Mouse (Mus musculus) limb, embryonic 15.5 days (tissue): ENCODE measurements around the gene Snx9. TPM values are rescaled to one million over a fixed set of nuclear protein-coding genes. Genes with fewer than 3 reads are reported as not detected.

Experiments
- ATAC-seq: fragments of 200-750 bp; cut with Nextera tagmentation; 2 replicates; pipeline ENCODE4 v1.8.0; 2017; ENCODE audit warnings: low read depth, moderate TSS enrichment; ENCODE audit not compliant: insufficient number of reproducible peaks, low FRiP score, low TSS enrichment
- H3K27ac ChIP-seq: fragments of 300-500 bp; sonication (generic); 2 replicates; pipeline ENCODE4 v1.5.1; 2015; ENCODE audit warnings: moderate library complexity, mild to moderate bottlenecking, inconsistent platforms
- H3K27me3 ChIP-seq: fragments of 300-500 bp; sonication (generic); 2 replicates; pipeline ENCODE4 v1.6.1; 2015; ENCODE audit warnings: inconsistent platforms
- H3K36me3 ChIP-seq: fragments of 300-500 bp; sonication (generic); 2 replicates; pipeline ENCODE4 v1.6.1; 2015; ENCODE audit warnings: inconsistent platforms
- H3K4me1 ChIP-seq: fragments of 300-500 bp; sonication (generic); 2 replicates; pipeline ENCODE4 v1.6.1; 2015; ENCODE audit warnings: inconsistent platforms
- H3K4me2 ChIP-seq: fragments of 300-500 bp; sonication (generic); 2 replicates; pipeline ENCODE4 v1.6.1; 2015; ENCODE audit warnings: mild to moderate bottlenecking, inconsistent platforms
- H3K4me3 ChIP-seq: fragments of 300-500 bp; sonication (generic); 2 replicates; pipeline ENCODE4 v1.5.1; 2015; ENCODE audit warnings: mild to moderate bottlenecking, inconsistent platforms
- H3K9ac ChIP-seq: fragments of 300-500 bp; sonication (generic); 2 replicates; pipeline ENCODE4 v1.6.1; 2015; ENCODE audit warnings: inconsistent platforms
- H3K9me3 ChIP-seq: fragments of 300-500 bp; sonication (generic); 2 replicates; pipeline ENCODE4 v1.6.1; 2016; ENCODE audit warnings: inconsistent platforms
- WGBS: fragments of 180-500 bp; shearing (Covaris S2); methylation state at CpG from one replicate; pipeline ENCODE4 v1.1.7; 2015; 5-methylcytosine and 5-hydroxymethylcytosine counted together
- polyA plus RNA-seq: library from polyadenylated mRNA; unstranded; fragments of >200 nt; fragmentation: Nextera tagmentation; extraction: Ambion mirVana; gene quantifications from 2 replicates; pipeline ENCODE4 v1.2.1, GENCODE M21; 2015

Gene Snx9
- polyA plus RNA-seq, 1 experiment from 2014 or later, result 34.9 TPM

DNA sequence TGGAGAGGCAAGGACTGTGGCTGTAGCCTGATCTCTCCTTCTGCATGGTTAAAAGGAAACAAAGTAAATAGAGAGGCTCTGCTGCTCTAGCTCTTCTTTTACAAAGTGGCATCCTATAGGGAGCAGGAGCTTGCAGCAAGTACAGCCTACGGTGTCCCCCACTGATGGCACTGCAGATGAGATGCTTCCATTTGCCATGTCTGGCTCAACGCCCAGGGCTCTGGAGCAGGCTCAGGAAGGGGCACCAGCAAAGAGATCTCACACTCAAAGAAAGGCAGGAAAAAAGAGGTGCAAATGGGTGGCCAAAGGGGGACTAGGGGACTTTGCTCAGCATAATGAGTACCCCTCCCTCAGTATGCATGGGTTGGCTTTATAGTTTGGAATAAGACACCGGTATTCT lies 7.0 kb upstream of the Snx9 start:
- 85% methylated on average over 3 of the region's 3 CpGs for WGBS
- H3K4me2 ChIP-seq, result no peak overlapping the region
- no peak overlapping the region for H3K27ac ChIP-seq
- H3K9ac ChIP-seq, result no peak overlapping the region
- no peak for ATAC-seq
- H3K27me3 ChIP-seq, result no peaks in the 10 kb centered on the region
- no peak overlapping the region for H3K4me3 ChIP-seq
- H3K36me3 ChIP-seq, result no peaks in the 10 kb centered on the region
- H3K9me3 ChIP-seq, result no peaks in the 10 kb centered on the region
- no peaks in the 10 kb centered on the region for H3K4me1 ChIP-seq

DNA sequence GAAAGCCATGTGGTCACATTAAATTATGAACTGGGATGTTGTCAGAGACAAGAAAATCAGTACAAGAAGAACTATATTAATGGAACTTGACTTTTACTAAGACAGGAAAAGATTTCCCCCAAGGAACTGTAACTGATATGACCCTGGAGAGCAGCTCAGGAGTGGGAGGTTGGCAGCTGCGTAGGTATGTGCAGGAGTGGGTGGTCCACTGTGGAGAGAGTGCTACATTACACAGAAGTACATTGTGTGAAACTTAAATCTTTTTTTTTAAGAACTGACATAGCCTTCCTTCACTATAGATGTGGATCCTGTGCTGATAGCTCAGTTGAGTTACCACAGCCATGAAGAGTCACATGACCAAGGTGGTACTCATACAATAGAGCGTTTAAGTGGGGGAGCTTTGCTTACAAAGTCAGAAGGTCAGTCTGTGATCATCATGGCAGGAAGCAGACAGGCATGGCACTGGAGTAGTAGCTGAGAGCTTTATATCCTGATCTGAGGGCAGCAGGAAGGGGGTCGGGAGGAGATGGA lies 6.3 kb upstream of the Snx9 start:
- H3K27me3 ChIP-seq, result no peaks in the 10 kb centered on the region
- no peak overlapping the region for H3K4me3 ChIP-seq
- no peaks in the 10 kb centered on the region for H3K9me3 ChIP-seq
- H3K9ac ChIP-seq, result no peak overlapping the region
- no peak overlapping the region for H3K27ac ChIP-seq
- 70% methylated on average over 3 of the region's 3 CpGs for WGBS
- no peaks in the 10 kb centered on the region for H3K36me3 ChIP-seq
- ATAC-seq, result no peak
- H3K4me2 ChIP-seq, result no peak overlapping the region
- peaks cover 2% of the 10 kb centered on the region for H3K4me1 ChIP-seq

DNA sequence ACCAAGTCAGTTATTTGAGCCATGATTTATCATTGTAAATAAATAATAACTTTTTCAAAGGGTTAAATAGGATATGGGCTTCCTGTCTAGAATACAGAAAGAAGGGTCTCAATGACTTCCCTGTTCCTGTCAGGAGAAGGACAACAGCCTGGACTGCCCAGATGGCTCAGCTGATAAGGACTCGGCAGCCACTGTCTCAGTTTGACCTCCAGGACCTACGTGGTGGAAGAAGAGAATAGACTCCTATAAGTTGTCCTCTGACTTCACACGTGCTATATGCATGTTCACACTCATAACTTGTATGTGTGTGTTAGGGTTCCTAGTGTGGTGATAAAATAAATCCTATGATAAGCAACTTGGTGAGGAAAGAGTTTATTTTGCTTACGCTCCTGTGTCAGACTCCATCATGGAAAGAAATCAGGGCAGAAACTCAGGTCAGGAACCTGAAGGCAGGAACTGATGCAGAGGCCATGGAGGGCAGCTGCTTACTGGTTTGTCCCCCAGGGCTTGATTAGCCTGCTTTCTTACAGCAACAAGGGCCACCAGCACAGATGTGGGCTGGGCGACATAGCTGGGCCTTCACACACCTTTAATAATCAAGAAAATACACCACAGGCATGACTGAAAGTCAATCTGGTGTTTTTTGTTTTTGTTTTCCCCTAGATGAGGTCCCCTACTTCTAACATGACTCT lies 1.4 kb upstream of the Snx9 start:
- Histone ChIP-seq H3K4me3 (no peak overlapping the region), H3K4me2 (peak overlapping the region; percentile 54), H3K9me3 (no peaks in the 10 kb centered on the region), H3K27ac (0 out of 2 replicates have a peak overlapping the region, but pooled peaks have one; percentile 22), H3K9ac (no peak overlapping the region), H3K36me3 (no peaks in the 10 kb centered on the region), H3K4me1 (peaks cover 15% of the 10 kb centered on the region), H3K27me3 (no peaks in the 10 kb centered on the region)
- no peak for ATAC-seq
- WGBS, result 81% methylated on average over 5 of the region's 5 CpGs

DNA sequence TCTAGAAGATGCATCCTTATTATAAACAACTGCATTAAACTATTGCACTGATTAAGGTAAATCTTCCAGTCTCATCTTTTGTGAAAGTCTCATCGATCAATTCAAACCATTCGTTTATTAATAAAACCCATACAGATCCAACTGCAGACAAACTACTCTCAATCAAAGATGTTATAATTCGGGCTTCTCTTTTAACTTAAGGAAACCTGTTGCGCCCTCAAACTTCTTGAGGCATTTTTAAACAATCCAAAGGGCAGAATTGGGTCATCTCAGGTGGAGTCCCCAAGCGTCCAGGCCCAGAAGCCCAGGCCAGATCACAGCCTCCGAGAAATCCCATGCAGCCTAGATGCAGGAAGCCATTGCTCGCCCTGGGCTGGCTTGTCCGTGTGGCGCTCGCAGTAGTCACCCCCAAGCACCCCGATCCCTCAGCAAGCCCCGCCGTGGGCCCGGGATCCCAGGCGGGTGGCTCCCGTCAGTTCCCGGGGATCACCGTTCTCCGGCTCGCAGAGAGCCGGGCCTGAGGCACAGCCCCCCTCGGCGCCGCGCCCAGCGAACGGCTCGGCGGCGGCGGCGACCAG lies 490 bp upstream of the Snx9 start:
- Histone ChIP-seq H3K9me3 (no peaks in the 10 kb centered on the region), H3K27ac (peak overlapping the region; percentile 99), H3K27me3 (no peaks in the 10 kb centered on the region), H3K4me2 (peak overlapping the region; percentile 54), H3K9ac (peak overlapping the region; percentile 92), H3K4me3 (peak overlapping the region; percentile 83), H3K4me1 (peaks cover 15% of the 10 kb centered on the region), H3K36me3 (no peaks in the 10 kb centered on the region)
- whole genome bisulfite sequencing, result 5% methylated on average over 31 of the region's 32 CpGs
- peak; percentile 19; the same call in 1 of the 2 replicates for ATAC-seq

DNA sequence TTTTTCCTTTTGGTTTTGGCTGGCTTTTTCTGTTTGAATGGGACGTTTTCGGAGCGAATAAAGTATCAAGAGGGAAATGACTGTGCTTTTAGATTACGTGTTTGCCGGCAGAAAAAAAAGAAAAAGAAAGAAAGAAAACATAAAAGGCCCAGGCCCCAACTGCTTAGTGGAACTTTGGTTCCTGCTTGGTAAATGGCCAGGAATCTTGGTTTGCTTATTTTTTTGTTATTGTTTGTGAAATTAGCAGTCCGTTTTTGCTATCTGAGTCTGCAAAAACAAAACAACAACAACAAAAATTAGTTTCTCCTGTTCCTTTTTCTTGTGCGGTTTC lies 779 bp downstream of the Snx9 start:
- Histone ChIP-seq H3K4me2 (peak overlapping the region; percentile 54), H3K27me3 (no peaks in the 10 kb centered on the region), H3K4me1 (peaks cover 19% of the 10 kb centered on the region), H3K4me3 (peak overlapping the region; percentile 83), H3K27ac (peak overlapping the region; percentile 99), H3K9me3 (no peaks in the 10 kb centered on the region), H3K9ac (peak overlapping the region; percentile 92), H3K36me3 (no peaks in the 10 kb centered on the region)
- 0% methylated on average over 7 of the region's 7 CpGs for WGBS
- ATAC-seq, result no peak

DNA sequence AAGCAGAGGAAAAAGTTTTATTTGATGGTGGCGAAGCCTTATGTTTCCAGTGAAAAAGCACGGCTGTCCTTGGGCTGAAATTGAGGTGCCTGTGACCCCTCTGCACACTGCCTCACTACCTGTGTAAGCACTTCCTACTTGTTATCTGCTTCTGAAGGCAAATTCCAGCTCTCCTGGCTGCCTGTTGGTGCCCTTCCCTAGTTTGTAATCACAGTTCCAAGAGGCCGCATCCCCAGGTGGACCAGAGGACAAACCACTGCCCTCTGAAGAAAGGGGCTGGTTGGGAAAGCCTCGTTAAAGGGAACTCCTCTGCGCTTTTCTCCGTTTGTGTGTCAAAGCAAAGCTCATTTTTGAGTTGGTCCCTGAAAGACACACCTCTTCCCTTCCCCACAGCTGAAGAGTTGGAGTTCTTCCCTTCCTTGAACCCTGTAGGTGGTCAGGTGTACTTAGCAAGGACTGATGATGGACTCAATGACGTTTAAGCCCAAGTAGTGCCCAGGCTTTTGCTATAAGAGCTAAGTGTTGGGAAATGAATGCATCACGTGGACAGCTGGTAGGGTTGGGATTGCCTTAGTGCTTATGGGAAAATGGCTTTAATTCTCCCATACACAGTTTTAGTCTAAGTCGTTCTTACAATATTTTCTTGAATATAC lies 2.0 kb downstream of the Snx9 start:
- no peak for ATAC-seq
- H3K27me3 ChIP-seq, result no peaks in the 10 kb centered on the region
- H3K9ac ChIP-seq, result no peak overlapping the region

DNA sequence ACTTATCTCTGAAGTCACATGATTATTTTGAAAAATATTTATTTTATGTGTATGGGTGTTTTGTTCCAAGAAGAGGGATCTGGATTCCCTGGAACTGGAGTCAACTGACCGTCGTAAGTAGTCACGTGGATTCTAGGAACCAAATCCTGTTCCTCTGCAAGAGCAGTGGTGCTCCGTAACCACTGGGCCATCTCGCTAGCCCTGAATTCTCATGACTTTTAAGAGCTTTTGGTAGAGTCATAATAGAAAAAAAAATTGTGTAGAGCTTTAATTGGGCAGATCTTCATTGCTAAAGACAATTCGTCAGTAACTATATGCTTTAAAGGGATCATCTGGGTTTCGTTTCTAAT lies 2.5 kb downstream of the Snx9 start:
- no peaks in the 10 kb centered on the region for H3K9me3 ChIP-seq

More for the DNA sequence above, 2.0 kb downstream of the Snx9 start:
- Histone ChIP-seq H3K4me2 (peak overlapping the region; percentile 24), H3K27ac (no peak overlapping the region), H3K36me3 (no peaks in the 10 kb centered on the region), H3K4me3 (no peak overlapping the region), H3K9me3 (no peaks in the 10 kb centered on the region), H3K4me1 (peaks cover 19% of the 10 kb centered on the region)
- 72% methylated on average over 9 of the region's 9 CpGs for WGBS

GRCm38 (mm10) chr17:5845376-5845775 lies 4.2 kb downstream of the Snx9 start:
- no peak overlapping the region for H3K4me3 ChIP-seq
- no peak for ATAC-seq
- no peak overlapping the region for H3K9ac ChIP-seq
- WGBS, result 86% methylated on average over 4 of the region's 4 CpGs
- no peak overlapping the region for H3K27ac ChIP-seq
- H3K4me1 ChIP-seq, result peaks cover 28% of the 10 kb centered on the region
- no peak overlapping the region for H3K4me2 ChIP-seq
- no peaks in the 10 kb centered on the region for H3K36me3 ChIP-seq
- no peaks in the 10 kb centered on the region for H3K27me3 ChIP-seq
- no peaks in the 10 kb centered on the region for H3K9me3 ChIP-seq

More for the DNA sequence above, 2.5 kb downstream of the Snx9 start:
- Histone ChIP-seq H3K27ac (no peak overlapping the region), H3K4me2 (no peak overlapping the region), H3K4me1 (peaks cover 20% of the 10 kb centered on the region), H3K27me3 (no peaks in the 10 kb centered on the region), H3K36me3 (no peaks in the 10 kb centered on the region), H3K4me3 (no peak overlapping the region), H3K9ac (no peak overlapping the region)
- 89% methylated on average over 7 of the region's 7 CpGs for WGBS
- ATAC-seq, result no peak

DNA sequence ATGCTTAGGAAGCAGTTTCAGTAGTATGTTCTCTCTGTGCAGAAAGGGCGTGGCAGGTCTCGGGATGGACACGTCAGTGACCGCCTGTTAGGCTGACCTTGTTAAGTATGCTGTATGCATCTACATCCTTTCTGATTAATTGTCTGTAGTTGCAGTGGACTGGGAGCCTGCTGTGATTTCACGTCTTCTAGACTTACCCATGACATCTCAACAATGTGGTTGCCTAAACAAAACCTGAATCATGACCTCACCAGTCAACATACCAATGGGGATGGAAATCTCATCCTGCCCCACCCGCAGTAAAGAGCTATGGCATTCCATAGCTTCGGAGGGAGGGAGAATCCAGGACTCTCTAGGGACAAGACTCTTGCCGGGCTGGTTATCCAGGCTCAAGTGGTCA lies 5.0 kb downstream of the Snx9 start:
- no peak overlapping the region for H3K27ac ChIP-seq
- H3K4me3 ChIP-seq, result no peak overlapping the region
- no peak overlapping the region for H3K9ac ChIP-seq
- no peaks in the 10 kb centered on the region for H3K36me3 ChIP-seq
- H3K4me1 ChIP-seq, result peaks cover 28% of the 10 kb centered on the region
- H3K27me3 ChIP-seq, result no peaks in the 10 kb centered on the region
- H3K4me2 ChIP-seq, result no peak overlapping the region
- ATAC-seq, result no peak
- WGBS, result 71% methylated on average over 8 of the region's 8 CpGs
- no peaks in the 10 kb centered on the region for H3K9me3 ChIP-seq

DNA sequence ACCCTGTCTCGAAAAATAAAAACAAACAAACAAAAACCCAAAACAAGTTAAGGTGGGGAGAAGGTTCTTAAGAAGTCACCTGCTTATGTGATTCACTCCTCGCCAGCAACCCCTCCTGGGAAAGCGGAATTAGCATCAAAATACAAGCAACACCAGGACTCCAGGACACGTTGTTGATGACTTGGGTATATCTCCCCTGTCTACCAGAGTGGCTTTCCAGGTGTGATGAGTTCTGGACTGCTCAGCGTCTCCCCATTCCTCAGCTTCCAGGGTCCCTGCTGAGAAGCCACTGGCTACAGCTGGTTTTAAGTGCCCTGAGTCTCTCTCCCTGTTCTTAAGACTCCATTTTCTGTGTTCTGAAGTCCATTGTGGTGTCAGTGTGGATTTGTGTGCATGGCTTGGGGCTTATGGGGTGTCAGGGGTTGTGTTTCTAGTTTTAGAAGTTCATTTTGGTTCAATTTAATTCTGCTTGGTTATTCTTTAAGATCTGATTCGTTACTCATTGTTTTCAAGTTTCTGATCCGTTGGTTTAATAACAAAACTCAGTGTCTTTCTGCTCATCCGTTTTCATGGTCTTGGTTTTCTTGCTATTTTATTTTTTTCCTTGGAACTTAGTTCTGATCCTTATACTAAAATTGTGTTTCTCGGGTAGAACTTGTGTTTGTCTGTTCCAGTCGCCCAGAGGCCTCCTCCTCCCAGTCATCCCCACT lies 7.7 kb downstream of the Snx9 start:
- peak overlapping the region; percentile 66 for H3K4me2 ChIP-seq
- no peaks in the 10 kb centered on the region for H3K27me3 ChIP-seq
- peak overlapping the region; percentile 31; the same call in 1 of the 2 replicates for H3K9ac ChIP-seq
- H3K4me1 ChIP-seq, result peaks cover 19% of the 10 kb centered on the region
- H3K4me3 ChIP-seq, result peak overlapping the region; percentile 33
- peak overlapping the region; percentile 89 for H3K27ac ChIP-seq
- no peaks in the 10 kb centered on the region for H3K9me3 ChIP-seq
- 60% methylated on average over 10 of the region's 10 CpGs for WGBS
- no peaks in the 10 kb centered on the region for H3K36me3 ChIP-seq
- no peak for ATAC-seq

- no peak for ATAC-seq
- 3% methylated on average over 18 of the region's 18 CpGs for WGBS
- peak overlapping the region; percentile 89 for H3K27ac ChIP-seq
Observed at GRCm38 (mm10) chr17:5849421-5849910, 8.3 kb downstream of the Snx9 start.

More at GRCm38 (mm10) chr17:5849421-5849910, 8.3 kb downstream of the Snx9 start:
- Histone ChIP-seq H3K9ac (peak overlapping the region; percentile 31; the same call in 1 of the 2 replicates), H3K9me3 (no peaks in the 10 kb centered on the region), H3K4me1 (peaks cover 19% of the 10 kb centered on the region), H3K4me3 (peak overlapping the region; percentile 33), H3K27me3 (no peaks in the 10 kb centered on the region), H3K36me3 (no peaks in the 10 kb centered on the region), H3K4me2 (peak overlapping the region; percentile 66)
